Mouse (Mus musculus): ENCODE measurements at regions not wholly inside any gene's neighbourhood (a gene's known extent, or its start where the extent isn't known, plus 50 kb on each side); places are given as distances from the start of the nearest gene placed in this dataset.

DNA sequence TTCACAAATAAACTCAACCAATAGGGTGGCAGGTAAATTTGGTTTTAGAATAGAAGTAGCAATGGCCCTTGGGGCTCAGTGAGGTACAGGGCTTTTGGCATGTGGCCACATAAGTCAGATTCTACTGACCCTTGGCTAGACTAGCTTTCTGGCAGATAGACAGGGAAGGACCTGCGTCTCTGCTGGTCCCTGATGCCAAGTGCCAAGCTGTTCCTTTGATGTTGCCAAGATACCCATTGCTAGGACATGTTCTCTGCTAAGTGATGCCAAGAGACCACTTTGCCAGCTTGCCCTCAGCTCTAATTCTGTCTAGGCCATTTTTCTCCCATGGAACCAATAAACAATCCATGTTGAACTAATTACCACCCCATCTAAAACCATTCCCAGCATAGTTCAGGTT, 110.5 kb upstream of the Adcy1 start:
- Histone ChIP-seq H3K36me3 (ENCODE audit: control insufficient read depth, insufficient read depth, low read length, poor library complexity, severe bottlenecking) (no peaks in the 10 kb centered on the region), H3K4me3 (ENCODE audit: low read depth, low read length) (no peak overlapping the region), H3K27me3 (ENCODE audit: control insufficient read depth, insufficient read depth, low read length, poor library complexity, severe bottlenecking) (no peaks in the 10 kb centered on the region), H3K4me1 (ENCODE audit: control insufficient read depth, insufficient read depth, low read length) (no peaks in the 10 kb centered on the region), H3K27ac (ENCODE audit: insufficient read depth, low read length) (no peak overlapping the region), H3K9ac (ENCODE audit: low read depth, poor library complexity, severe bottlenecking) (no peak overlapping the region), H3K9me3 (replicated peaks; ENCODE audit: control insufficient read depth, insufficient read depth, low read length, poor library complexity, severe bottlenecking) (0 out of 2 replicates have a peak, but pooled peaks cover 2% of the 10 kb centered on the region)
- TF ChIP-seq POLR2A (IDR thresholded peaks at IDR 0.05; ENCODE audit: insufficient read depth, low read length) = no peak
- no peak for TF ChIP-seq EP300 (IDR thresholded peaks at IDR 0.05; ENCODE audit: insufficient read depth, low read depth, low read length)
- TF ChIP-seq CTCF (IDR thresholded peaks at IDR 0.05; ENCODE audit: low read depth, low read length) = no peak

DNA sequence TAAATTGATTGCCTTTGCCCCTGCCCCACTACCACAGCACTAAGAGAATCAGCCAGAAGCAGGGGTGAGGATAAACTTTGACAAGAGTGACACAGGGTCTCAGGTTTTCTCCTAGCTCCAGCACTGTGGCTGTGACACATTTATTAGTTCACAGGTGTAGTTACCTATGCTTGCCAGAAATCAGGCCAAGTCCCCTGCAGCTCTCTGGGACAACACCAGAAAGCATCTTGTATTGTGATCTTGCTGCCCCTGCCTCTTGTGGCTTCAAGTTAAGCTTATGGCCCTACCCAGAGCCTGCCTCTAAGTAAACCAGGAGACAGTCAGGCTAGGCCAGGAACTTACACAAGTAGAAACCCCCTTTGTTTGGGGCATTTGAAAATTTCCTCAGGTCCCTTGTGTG, 111.9 kb upstream of the Adcy1 start:
- Histone ChIP-seq H3K27ac (ENCODE audit: insufficient read depth, low read length) (no peak overlapping the region), H3K4me3 (ENCODE audit: low read depth, low read length) (no peak overlapping the region), H3K4me1 (ENCODE audit: control insufficient read depth, insufficient read depth, low read length) (no peaks in the 10 kb centered on the region), H3K9me3 (replicated peaks; ENCODE audit: control insufficient read depth, insufficient read depth, low read length, poor library complexity, severe bottlenecking) (0 out of 2 replicates have a peak, but pooled peaks cover 2% of the 10 kb centered on the region), H3K9ac (ENCODE audit: low read depth, poor library complexity, severe bottlenecking) (no peak overlapping the region), H3K36me3 (ENCODE audit: control insufficient read depth, insufficient read depth, low read length, poor library complexity, severe bottlenecking) (no peaks in the 10 kb centered on the region), H3K27me3 (ENCODE audit: control insufficient read depth, insufficient read depth, low read length, poor library complexity, severe bottlenecking) (no peaks in the 10 kb centered on the region)
- TF ChIP-seq CTCF (IDR thresholded peaks at IDR 0.05; ENCODE audit: low read depth, low read length) (no peak), POLR2A (IDR thresholded peaks at IDR 0.05; ENCODE audit: insufficient read depth, low read length) (no peak), EP300 (IDR thresholded peaks at IDR 0.05; ENCODE audit: insufficient read depth, low read depth, low read length) (no peak)

DNA sequence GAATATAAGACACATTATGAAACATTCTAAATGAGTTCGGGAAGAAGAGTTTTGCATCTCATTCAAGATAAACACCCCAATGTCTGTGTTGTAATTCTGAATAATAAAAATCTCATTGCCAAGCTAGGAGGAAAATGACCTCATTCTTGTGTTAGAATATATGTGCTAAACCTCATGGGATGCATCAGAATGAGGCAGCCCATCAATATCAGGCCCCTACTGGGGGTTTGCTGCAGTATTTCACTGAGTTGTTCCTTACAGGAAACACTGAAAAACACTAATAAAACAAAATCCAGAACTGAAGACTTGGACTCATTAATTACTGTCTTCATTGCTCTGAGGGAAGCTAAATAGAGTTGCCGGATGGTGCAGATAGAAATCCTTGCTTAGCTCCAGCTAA, 111.6 kb upstream of the Gm11983 start:
- no peak for TF ChIP-seq EP300 (IDR thresholded peaks at IDR 0.05; ENCODE audit: insufficient read depth, low read depth, low read length)
- no peak for TF ChIP-seq POLR2A (IDR thresholded peaks at IDR 0.05; ENCODE audit: insufficient read depth, low read length)
- TF ChIP-seq CTCF (IDR thresholded peaks at IDR 0.05; ENCODE audit: low read depth, low read length) = no peak
- H3K9ac ChIP-seq (ENCODE audit: low read depth, poor library complexity, severe bottlenecking) = no peak overlapping the region
- H3K9me3 ChIP-seq (replicated peaks; ENCODE audit: control insufficient read depth, insufficient read depth, low read length, poor library complexity, severe bottlenecking) = 0 out of 2 replicates have a peak, but pooled peaks cover 2% of the 10 kb centered on the region
- no peak overlapping the region for H3K27ac ChIP-seq (ENCODE audit: insufficient read depth, low read length)
- no peaks in the 10 kb centered on the region for H3K36me3 ChIP-seq (ENCODE audit: control insufficient read depth, insufficient read depth, low read length, poor library complexity, severe bottlenecking)
- H3K27me3 ChIP-seq (ENCODE audit: control insufficient read depth, insufficient read depth, low read length, poor library complexity, severe bottlenecking) = no peaks in the 10 kb centered on the region
- no peak overlapping the region for H3K4me3 ChIP-seq (ENCODE audit: low read depth, low read length)
- no peaks in the 10 kb centered on the region for H3K4me1 ChIP-seq (ENCODE audit: control insufficient read depth, insufficient read depth, low read length)

DNA sequence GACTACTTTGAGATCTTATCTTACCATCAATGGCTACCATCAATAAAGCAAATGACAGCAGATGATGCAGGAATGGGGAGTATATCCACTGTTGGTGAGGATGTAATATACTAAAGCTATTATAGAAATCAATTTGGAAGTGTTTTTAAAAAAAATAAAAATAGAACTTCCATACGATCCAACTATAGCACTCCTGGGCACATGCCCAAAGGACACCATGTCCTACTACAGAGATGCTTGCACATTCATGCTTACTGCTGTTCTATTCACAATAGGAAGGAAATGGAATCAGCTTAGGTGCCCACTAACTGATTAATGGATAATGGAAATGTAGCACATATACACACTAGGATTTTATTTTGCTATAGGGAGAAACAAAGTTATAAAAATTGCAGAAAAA, 96.7 kb upstream of the Gm11983 start:
- Histone ChIP-seq H3K9ac (ENCODE audit: low read depth, poor library complexity, severe bottlenecking) (no peak overlapping the region), H3K27ac (ENCODE audit: insufficient read depth, low read length) (no peak overlapping the region)
- TF ChIP-seq EP300 (IDR thresholded peaks at IDR 0.05; ENCODE audit: insufficient read depth, low read depth, low read length) (no peak), CTCF (IDR thresholded peaks at IDR 0.05; ENCODE audit: low read depth, low read length) (no peak), POLR2A (IDR thresholded peaks at IDR 0.05; ENCODE audit: insufficient read depth, low read length) (no peak)

DNA sequence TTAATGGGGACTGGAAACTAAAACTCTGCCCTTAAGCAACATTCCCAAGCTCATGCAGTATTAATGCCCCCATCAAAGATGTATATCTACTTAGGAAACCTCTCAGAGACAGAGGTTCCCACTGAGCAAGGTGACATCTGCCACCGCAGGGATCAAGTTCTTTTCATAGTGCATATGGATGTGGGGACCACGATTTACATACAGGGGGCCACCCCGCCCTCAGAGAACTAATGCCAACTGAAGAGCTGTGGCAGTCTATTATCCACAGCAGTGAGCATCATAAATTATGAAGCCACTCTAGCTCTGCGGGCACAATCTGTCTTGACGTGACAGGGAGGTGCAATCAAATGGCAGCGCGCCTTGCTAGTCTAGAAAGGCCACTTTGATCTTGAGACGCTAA, 88.6 kb upstream of the Gm11983 start:
- Histone ChIP-seq H3K4me1 (ENCODE audit: control insufficient read depth, insufficient read depth, low read length) (peaks cover 3% of the 10 kb centered on the region), H3K4me3 (ENCODE audit: low read depth, low read length) (no peak overlapping the region), H3K27ac (ENCODE audit: insufficient read depth, low read length) (no peak overlapping the region), H3K27me3 (ENCODE audit: control insufficient read depth, insufficient read depth, low read length, poor library complexity, severe bottlenecking) (no peaks in the 10 kb centered on the region), H3K36me3 (ENCODE audit: control insufficient read depth, insufficient read depth, low read length, poor library complexity, severe bottlenecking) (no peaks in the 10 kb centered on the region), H3K9ac (ENCODE audit: low read depth, poor library complexity, severe bottlenecking) (no peak overlapping the region), H3K9me3 (replicated peaks; ENCODE audit: control insufficient read depth, insufficient read depth, low read length, poor library complexity, severe bottlenecking) (peaks cover 6% of the 10 kb centered on the region; the same call in 1 of the 2 replicates)
- no peak for TF ChIP-seq EP300 (IDR thresholded peaks at IDR 0.05; ENCODE audit: insufficient read depth, low read depth, low read length)
- no peak for TF ChIP-seq CTCF (IDR thresholded peaks at IDR 0.05; ENCODE audit: low read depth, low read length)
- TF ChIP-seq POLR2A (IDR thresholded peaks at IDR 0.05; ENCODE audit: insufficient read depth, low read length) = no peak

More for the DNA sequence above, 96.7 kb upstream of the Gm11983 start:
- Histone ChIP-seq H3K27me3 (ENCODE audit: control insufficient read depth, insufficient read depth, low read length, poor library complexity, severe bottlenecking) (no peaks in the 10 kb centered on the region), H3K9me3 (replicated peaks; ENCODE audit: control insufficient read depth, insufficient read depth, low read length, poor library complexity, severe bottlenecking) (0 out of 2 replicates have a peak, but pooled peaks cover 4% of the 10 kb centered on the region), H3K36me3 (ENCODE audit: control insufficient read depth, insufficient read depth, low read length, poor library complexity, severe bottlenecking) (no peaks in the 10 kb centered on the region), H3K4me3 (ENCODE audit: low read depth, low read length) (no peak overlapping the region), H3K4me1 (ENCODE audit: control insufficient read depth, insufficient read depth, low read length) (no peaks in the 10 kb centered on the region)

DNA sequence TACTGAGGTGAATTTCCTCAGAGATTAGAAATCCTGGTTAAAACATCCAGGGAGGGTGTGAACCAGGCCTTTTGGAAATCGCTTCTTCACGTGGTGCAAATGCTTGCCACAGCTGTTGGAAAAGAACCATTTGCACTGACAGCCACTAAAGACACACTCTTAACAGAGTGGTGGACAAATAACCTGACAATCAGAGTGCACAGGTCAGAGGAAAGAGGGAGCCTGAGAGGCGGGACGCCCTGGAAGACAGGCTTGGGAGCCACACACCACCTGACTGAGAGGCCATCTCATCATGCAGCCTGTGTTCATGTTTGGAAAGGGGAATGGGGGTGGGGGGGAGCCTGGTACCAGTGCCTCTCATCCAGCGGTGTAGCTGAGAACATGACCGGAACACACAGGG, 87.0 kb upstream of the Gm11983 start:
- TF ChIP-seq CTCF (IDR thresholded peaks at IDR 0.05; ENCODE audit: low read depth, low read length) = no peak
- TF ChIP-seq POLR2A (IDR thresholded peaks at IDR 0.05; ENCODE audit: insufficient read depth, low read length) = no peak
- TF ChIP-seq EP300 (IDR thresholded peaks at IDR 0.05; ENCODE audit: insufficient read depth, low read depth, low read length) = no peak
- H3K27ac ChIP-seq (ENCODE audit: insufficient read depth, low read length) = no peak overlapping the region
- H3K4me1 ChIP-seq (ENCODE audit: control insufficient read depth, insufficient read depth, low read length) = peaks cover 3% of the 10 kb centered on the region
- H3K36me3 ChIP-seq (ENCODE audit: control insufficient read depth, insufficient read depth, low read length, poor library complexity, severe bottlenecking) = no peaks in the 10 kb centered on the region
- no peak overlapping the region for H3K4me3 ChIP-seq (ENCODE audit: low read depth, low read length)
- peaks cover 6% of the 10 kb centered on the region; the same call in 1 of the 2 replicates for H3K9me3 ChIP-seq (replicated peaks; ENCODE audit: control insufficient read depth, insufficient read depth, low read length, poor library complexity, severe bottlenecking)
- no peaks in the 10 kb centered on the region for H3K27me3 ChIP-seq (ENCODE audit: control insufficient read depth, insufficient read depth, low read length, poor library complexity, severe bottlenecking)
- no peak overlapping the region for H3K9ac ChIP-seq (ENCODE audit: low read depth, poor library complexity, severe bottlenecking)

Data from ES-Bruce4 (cell line).